Mouse (Mus musculus): ENCODE results near the gene Nradd.

Nradd gene

GRCm38 (mm10) chr9:110611471-110611870 lies 12.8 kb downstream of the Nradd start:
- no peak for DNase-seq

DNA sequence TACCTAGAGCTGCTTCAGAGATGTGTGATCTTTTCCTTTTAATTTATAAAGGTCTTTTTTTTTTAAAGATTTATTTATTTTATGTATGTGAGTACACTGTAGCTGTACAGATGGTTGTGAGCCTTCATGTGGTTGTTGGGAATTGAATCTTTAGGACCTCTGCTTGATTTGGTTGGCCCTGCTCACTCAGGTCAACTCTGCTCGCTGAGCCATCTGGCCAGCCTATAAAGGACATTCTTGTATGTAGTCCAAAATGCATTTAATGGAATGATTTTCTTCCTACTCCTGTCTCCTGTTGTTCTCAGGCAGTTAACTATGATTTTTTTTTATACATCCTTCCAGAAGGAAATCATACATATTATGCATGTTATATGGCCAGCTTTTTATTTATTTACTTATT lies 40.7 kb downstream of the Nradd start:
- no peak for DNase-seq

DNA sequence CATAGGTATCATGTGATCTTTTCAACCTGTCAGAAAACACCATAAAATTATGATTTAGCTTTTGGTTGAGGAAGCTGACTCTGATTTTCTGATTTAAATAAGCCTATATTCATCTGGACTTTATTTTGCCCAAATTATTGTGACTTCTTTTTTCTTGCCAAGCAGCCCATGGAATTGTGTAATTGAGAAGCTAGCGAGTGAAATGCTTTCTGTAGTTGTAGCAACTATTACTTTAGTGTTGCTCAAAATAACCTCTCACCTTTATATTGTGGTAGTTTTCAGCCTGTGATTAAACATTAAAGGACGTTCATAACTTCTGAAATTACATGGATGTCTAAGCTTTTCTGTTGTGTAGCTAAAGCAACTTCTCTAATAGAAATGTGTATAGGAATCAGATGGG lies 42.1 kb downstream of the Nradd start:
- DNase-seq: no peak
